Mouse (Mus musculus) heart, adult 2 months (tissue): ENCODE measurements at regions not wholly inside any gene's neighbourhood (a gene's known extent, or its start where the extent isn't known, plus 50 kb on each side); places are given as distances from the start of the nearest gene placed in this dataset.

Source experiments
- CTCF ChIP-seq: fragments of 200-600 bp; IDR thresholded peaks from 2 replicates; pipeline ENCODE4 v1.8.1; 2022; ENCODE audit warnings: antibody characterized with exemption, mild to moderate bottlenecking, moderate library complexity
- EP300 ChIP-seq: fragments of 200-500 bp; IDR thresholded peaks from 2 replicates; pipeline ENCODE4 v1.6.1; 2011; ENCODE audit warnings: low read depth, low read length, control low read depth; ENCODE audit not compliant: insufficient read depth
- POLR2A ChIP-seq: fragments of 200-500 bp; IDR thresholded peaks from 2 replicates; pipeline ENCODE4 v1.6.1; 2011; ENCODE audit warnings: mild to moderate bottlenecking, low read depth, low read length, control low read depth; ENCODE audit not compliant: insufficient read depth

DNA sequence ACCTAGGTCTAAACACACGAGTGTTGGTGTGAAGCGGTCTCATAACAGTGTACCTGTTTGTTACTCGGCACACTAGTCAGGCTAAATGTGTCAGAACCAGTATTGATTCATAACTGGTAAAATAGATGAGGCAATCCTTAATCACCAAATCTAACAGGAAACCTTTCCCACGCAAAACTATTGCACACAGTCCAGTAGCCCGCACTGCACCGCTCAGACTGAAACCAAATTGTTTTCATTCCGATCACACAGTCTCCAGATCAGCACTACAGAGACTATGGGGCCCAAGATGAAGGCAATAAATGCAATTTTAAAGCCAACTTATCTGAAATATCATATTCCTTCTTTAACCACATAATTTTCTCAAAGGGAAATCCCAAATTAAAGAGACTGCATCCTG, 246.1 kb upstream of the Smim15 start:
- TF ChIP-seq POLR2A (no peak), CTCF (no peak), EP300 (no peak)
